Mouse (Mus musculus) kidney, adult 11 months (tissue): ENCODE results near the gene Gpr87.

Experiments used
- DNase-seq: peaks from one replicate; pipeline ENCODE4 v3.0.0; 2022

Gene Gpr87

DNA sequence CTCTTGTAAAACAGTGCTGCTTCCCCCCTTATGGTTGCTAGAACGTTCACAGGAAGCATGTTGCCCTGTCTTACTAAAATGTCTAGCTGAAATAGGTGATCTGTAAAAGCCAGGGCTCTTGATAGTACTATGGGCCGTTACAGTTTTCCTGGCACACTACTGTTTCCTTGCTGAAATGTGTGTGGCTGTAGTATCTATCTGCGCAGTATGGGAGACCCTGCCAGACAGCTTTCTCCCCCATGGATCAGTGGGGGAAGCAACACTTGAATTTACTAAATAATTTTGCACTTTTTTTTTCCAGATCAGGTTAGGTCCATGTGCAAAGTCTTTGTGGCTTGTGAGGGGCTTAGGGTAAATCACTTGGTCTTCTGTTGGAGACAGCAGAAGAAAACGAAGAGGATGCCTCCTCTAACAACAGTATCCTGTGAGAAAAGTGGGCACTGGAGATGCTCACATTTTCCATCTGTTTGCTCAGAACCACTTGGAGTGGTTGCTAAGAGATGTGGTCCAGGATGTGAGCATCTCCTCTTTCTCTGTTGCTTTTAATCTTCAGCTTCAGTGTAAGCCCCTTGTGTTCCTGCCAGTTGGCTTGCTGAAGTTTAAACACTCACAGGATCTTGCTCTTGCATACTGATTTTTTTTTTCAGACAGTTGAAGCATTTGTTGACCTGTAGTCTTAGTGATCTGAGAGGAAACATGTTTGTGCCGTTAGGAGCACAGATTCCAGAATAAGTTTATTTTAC, 58.8 kb downstream of the Gpr87 start:
- no peak for DNase-seq

DNA sequence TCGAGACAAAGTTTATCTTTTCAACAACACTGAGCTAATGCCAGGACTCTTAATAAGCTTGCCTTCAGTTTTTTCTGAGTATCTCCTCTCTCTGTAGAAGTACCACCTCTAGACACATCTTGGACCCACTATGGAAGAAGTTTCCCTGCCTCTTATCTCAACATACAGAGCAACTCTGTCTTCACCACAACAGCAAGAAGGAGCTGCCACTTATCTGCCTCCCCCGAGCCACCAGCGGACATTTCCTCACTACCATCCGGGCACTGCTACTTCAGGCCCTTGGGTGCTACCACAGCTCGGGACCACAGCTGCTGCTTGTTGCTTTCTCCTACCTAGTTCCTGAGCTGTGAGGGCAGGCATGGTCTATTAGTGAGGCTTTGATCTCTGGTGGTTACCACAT, 61.7 kb downstream of the Gpr87 start:
- no peak for DNase-seq

DNA sequence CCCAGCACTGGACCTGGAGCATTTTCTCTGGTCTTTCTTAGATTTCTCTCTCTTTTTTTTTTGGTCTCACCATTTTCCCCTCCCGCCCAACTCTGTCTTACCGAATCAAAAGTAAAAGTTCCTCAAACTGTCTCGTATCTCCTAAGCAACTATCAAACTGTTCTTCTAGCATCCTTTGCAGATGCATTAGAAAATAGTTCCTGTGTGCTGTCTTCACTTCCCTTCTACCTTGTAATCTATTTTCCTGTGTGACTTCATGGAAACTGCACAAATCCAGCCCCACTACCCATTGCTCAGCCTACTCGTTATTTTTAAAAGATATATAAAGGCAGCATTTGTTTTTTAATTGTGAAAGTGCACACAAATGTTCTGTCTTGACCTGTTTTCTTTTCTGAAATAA, 62.9 kb downstream of the Gpr87 start:
- DNase-seq: no peak

DNA sequence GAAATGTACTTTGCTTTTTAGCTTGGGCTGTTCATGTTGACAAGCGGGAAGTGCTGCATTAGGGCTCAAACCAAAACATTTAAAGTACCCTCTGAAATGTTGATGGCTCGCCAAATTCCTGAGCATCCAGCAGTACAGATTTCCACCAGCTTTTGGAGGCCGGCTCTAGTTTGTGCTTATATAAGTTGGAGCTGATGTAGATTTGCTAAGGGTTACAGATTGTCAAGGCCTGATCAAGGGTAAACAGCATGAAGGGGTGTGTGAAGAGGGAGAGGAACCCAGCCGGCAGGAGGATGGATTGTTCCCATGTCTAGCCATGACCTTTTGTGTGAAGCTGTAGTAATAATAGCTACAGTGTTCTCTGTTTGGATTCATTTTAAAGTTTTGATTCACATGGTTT, 63.8 kb downstream of the Gpr87 start:
- DNase-seq: no peak

DNA sequence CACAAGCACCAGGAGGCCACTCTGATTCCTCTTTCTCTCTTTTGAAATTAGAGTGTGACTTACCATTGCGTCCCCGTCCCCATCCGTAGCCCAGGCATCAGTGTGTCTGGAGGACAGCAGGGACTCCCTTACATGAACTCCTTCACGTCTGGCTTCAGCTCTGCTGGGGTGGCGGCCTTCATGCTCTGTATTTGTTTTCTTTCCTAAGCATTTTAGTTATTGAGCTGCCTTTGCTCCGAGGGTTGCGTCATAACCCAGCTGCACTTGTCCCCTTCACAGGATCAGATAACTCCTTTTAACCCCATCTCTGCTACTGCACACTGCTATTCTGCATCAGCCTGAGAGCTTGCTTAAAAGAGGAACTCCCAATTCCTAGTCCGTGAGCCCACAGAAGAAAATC, 64.5 kb downstream of the Gpr87 start:
- peak; percentile 14 for DNase-seq

DNA sequence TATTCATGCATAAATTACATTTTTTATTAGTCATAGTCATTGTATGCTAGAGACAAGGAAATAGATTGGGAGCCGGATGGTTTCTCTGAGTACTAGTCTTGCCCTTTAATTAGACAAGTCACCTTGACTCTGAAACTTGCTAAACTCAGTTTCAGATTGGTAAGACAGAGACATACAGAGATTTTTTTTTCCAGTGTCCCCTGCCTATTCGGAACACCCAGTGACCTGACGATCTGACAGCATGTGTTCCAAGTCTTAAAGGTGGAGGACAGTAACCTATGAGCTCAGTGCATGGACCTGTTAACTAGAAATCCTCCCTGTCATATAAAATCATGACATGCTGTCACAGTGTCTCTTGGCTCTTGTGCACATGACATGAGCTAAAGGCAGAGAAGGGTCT, 65.4 kb downstream of the Gpr87 start:
- no peak for DNase-seq
